Mouse (Mus musculus): Measurements from ENCODE around the gene Cs. TPM values are rescaled to one million over a fixed set of nuclear protein-coding genes. Genes with fewer than 3 reads are reported as not detected.
"Not testable (repeated sequence)": the region's sequence is repeated elsewhere in the genome, so short reads cannot be mapped to it uniquely, and the experiment has no call there.

The Cs gene
- total RNA-seq, 2 experiments from 2014 or later, result 403 to 430 TPM

DNA sequence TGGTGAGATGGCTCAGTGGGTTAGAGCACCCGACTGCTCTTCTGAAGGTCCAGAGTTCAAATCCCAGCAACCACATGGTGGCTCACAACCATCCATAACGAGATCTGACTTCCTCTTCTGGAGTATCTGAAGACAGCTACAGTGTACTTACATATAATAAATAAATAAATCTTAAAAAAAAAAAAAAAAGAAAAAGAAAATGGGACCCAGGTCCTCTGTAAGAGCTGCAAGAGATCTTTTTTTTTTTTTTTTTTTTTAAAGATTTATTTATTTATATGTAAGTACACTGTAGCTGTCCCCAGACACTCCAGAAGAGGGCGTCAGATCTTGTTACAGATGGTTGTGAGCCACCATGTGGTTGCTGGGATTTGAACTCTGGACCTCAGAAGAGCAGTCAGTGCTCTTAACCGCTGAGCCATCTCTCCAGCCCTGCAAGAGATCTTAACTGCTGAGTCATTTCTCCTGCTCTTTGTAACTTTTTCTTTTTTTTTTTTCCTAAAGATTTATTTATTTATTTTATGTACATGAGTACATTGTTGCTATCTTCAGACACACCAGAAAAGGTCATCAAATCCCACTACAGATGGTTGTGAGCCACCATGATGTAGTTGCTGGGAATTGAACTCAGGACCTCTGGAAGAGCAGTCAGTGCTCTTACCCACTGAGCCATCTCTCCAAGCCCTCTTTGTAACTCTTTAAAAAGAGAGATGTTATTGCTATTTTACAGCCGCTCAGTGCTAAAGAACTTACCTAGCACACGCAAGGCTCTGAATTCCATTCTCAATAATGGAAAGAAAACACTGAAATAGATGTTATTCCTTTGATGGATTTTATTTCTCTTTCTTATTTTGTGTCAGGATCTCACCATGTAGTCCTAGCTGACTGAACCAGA is 4.9 kb upstream of the Cs start:
- DNase-seq (ENCODE audit: low spot score in 2 of 2), result not testable (repeated sequence)

DNA sequence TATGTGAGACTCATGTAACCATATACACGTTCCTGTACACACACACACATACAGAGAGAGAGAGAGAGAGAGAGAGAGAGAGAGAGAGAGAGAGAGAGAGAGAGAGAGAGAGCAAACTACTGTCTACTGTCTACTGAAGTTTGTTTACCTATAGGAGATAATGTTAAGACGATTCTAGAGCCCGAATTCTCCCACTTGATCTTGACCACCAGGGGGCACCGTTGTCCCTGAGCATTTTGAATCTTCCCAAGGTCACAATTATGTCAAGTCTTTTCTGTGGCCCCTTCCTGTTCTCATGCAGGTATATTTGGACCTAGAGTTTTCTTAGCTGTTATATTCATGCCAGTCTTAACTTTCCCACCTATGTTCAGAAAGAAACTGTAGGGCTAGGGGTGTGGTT is 2.0 kb upstream of the Cs start:
- peak in 1 of 2 experiments; percentile 75 for DNase-seq (ENCODE audit: low spot score in 2 of 2)

DNA sequence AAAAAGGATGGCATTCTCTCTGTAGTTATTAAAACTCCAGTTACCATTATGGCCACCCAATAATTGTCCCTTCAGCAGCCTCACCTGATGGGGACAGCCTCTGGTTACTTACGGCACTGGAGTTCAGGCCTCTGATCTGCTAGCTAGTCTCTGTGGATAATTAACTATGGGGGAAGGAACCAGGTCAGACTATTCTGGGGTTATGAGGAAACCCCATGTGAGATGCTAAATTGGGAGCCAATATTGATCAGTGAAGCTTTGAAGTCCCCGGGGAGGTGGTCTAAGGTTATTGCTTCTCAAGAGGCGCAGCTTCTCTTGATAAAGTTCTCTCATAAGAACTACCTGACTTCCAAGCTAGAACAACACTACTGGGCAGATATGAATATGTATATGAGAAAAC is 1.3 kb upstream of the Cs start:
- DNase-seq (ENCODE audit: low spot score in 2 of 2), result no peak

DNA sequence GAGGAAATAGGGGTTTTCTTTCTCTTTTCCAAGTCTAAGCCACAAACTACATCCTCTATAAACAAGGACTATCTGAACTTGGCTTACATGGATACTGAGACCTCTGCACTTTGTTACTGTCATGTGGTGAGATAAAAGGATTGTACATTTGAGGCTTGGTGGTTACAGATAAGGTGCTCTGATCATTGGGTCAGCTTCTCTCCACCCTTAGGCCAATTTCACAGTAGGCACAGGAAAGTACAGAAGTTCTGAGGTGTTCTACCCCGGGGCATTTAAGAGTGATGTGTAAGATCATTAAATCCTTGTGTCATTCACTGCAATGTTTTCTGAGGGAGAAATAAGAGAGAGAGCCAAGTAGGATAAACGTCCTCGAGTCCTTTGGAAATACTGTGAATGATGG is 937 bp upstream of the Cs start:
- DNase-seq (ENCODE audit: low spot score in 2 of 2), result no peak

DNA sequence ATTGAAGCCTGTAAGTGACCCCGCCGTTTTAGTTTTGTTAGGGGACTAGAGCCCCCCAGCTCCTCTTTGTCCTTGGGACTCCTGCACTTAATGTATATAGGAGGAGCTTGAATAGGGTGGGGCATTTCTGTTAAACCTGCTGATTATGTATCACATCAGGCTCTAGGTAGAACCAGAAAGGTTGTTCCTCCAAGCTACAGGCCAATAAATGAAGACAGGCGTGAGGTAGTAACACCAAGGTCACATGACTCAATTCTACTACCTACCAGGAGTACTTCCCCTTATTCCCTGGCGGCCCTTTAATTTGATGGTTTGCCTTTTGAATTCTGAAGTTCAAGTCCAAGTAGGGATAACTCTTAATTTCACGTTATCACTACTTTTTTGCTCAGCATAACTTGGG is 881 bp downstream of the Cs start:
- DNase-seq (ENCODE audit: low spot score in 2 of 2), result no peak

DNA sequence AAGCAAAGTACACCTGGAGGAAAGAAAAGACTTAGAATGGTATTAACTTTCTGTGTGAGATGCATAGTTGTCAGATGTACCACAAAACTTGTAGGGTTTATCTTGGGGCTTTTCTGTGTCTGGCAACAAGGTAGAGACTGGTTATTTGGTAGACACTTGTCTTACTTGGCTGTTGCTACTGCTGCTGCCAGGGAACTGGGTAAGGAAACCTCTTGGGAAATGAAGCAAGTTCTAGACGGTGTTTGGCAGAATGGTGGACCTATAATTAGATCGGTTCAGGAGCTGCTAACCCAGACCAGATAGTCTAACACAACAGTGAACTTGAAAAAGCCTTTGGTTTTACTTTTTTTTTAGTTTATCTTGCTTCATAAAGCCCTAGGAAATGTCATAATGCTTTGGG is 1.4 kb downstream of the Cs start:
- no peak for DNase-seq (ENCODE audit: low spot score in 2 of 2)

DNA sequence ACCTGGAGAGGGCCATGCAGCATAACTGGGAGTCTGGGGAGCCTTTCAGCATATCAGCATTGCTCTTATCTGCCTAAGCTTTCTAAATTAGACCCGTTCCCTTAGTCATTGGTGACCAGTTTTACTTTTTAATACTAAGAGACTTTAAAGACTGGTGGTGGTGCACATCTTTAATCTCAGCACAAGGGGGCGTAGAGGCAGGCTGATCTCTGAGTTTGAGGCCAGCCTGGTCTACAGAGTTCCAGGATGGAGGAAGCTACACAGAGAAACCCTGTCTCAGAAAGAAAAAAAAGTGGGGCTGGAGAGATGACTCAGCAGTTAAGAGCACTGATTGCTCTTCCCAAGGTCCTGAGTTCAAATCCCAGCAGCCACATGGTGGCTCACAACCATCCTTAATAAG is 2.7 kb downstream of the Cs start:
- no peak for DNase-seq (ENCODE audit: low spot score in 2 of 2)

DNA sequence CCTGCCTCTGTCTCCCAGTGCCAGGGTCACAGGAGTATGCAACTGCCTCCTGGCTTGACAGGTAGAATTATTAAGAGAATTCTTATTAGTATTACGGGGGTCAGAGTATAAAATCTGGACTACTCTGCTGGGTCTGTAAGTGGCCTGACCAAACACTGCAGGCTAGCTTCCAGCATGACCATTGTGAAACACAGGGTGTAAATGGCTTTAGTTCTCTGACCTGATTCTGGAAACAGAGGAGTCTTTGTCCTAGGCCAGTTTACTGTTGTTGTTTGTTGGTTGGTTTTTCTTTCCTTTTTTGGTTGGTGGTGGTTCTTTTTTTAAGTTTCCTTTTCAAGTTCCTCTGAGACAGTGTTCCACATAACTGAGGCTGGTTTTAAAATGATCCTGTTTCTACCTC is 5.9 kb downstream of the Cs start:
- no peak for DNase-seq (ENCODE audit: low spot score in 2 of 2)

DNA sequence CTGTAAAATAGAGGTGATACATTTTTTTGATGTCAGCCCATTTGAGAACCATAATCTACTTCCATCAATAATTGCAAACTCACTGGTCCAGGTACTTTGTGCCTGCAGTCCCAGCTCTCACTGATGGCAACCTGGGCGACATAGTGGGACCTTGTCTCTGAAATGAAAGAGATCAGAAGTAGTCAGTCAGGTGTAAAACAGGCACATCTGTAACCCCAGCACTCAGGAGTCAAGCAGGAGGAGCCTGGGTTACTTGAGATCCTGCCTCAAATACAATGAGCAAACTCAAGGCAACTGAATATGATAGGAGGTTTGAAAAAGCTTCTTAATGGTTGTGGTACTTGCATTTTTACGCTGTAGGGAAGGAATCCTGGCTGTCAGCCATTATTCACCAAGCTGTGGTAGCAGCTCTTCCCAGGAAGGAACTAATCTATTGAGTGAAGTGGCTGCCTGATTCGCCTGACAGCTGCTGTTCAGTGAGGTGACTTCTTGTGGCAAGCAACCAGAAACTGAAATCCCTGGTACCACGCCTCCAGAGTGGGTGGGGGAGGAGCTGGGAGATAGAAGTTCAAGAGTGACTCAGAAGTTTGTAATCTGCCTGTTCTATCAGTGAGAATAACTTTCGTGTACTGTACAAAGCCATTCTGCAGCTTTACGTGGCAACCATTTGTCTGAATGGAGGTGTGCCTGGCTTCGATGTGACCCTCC is 7.2 kb downstream of the Cs start:
- peak in 1 of 2 experiments; percentile 67 for DNase-seq (ENCODE audit: low spot score in 2 of 2)

DNA sequence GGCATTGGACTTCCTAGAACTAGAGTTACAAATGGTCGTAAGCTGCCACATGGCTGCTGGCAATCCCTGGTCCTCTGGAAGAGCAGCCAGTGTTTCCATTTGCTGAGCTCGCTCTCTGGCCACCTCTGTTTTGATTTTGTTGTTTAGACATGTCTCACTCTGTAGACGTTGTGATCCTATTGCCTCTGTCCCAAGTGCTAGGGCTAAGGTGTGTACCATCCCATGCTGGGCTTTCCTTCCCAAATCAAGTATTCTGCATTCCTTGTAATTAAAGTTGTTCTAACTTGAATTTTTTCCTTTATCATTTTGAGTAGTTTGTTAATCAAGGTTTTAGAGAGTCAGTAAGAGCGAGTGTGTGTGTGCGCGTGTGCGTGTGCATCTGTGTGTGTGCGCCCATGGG is 10.0 kb downstream of the Cs start:
- no peak for DNase-seq (ENCODE audit: low spot score in 2 of 2)

DNA sequence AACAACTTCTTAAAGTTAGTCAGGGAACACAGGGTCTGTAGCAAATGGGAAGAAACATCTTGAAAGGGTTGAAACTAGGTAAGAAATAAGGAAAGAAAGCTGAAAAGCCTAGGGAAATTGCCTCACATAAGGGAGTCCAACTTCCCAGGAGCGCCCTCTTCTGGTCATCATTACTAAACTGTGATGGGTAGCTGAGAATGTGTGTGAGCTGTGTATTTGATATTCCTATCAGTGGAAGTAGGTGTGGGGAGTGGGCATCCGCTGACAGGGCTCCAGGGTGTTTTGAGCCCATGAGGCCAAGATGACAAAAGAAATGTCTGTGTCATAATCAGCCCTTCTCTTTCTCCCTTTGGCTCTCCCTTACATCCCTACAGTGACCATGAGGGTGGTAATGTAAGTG is 21.3 kb downstream of the Cs start:
- DNase-seq (ENCODE audit: low spot score in 2 of 2), result peak in 1 of 2 experiments; percentile 58

DNA sequence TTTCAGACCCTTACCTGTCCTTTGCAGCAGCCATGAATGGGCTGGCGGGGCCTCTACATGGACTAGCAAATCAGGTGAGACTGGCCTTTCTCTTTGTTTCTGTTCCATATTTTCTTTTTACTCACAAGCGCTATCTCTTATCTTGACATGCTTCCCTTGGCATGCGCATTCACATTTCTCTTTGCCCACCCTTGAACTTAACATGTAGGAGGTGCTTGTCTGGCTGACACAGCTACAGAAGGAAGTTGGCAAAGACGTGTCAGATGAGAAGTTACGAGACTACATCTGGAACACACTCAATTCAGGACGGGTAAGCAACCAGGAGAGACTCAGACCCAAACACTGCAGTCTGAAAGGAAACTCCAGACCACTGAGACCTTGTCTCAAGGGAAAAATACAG is 21.7 kb downstream of the Cs start:
- no peak for DNase-seq (ENCODE audit: low spot score in 2 of 2)

DNA sequence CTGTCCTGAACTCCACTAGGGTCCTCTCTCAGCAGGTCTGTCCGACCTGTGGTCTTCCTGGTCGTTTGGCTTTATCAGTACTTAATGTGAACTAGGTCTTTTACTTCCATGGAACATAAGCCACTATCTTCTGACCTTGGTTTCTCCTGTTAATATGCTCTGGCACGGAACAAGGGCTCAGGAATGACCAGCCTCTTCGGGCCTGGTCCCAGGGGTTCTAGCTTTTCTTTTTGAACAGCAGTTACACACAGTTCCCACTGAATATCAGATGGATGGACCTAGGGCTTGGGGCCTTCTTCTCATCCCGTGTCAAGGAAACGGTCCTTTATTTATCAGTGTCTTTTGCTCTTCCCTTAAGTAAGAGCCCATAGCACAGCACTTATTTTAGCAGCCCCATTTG is 24.3 kb downstream of the Cs start:
- no peak for DNase-seq (ENCODE audit: low spot score in 2 of 2)

DNA sequence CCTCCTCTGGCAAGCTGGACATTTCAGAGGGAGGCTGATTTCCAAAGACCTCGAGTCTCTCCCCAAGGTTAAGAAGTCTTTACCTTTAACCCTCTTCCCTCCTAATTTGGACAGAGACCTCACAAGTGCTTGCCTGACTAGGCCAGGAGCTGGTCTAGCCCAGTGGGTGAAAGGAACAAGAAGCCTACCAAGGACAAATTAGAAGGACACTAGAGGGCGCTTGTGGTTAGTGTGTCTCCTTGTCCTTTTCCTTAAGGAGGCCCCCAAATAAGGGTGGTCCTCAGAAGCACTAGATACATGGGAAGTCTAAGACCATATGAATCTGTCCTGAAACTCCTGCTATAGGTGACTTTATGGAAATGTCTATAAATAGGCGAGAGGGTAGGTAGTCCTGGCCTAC is 25.0 kb downstream of the Cs start:
- no peak for DNase-seq (ENCODE audit: low spot score in 2 of 2)

DNA sequence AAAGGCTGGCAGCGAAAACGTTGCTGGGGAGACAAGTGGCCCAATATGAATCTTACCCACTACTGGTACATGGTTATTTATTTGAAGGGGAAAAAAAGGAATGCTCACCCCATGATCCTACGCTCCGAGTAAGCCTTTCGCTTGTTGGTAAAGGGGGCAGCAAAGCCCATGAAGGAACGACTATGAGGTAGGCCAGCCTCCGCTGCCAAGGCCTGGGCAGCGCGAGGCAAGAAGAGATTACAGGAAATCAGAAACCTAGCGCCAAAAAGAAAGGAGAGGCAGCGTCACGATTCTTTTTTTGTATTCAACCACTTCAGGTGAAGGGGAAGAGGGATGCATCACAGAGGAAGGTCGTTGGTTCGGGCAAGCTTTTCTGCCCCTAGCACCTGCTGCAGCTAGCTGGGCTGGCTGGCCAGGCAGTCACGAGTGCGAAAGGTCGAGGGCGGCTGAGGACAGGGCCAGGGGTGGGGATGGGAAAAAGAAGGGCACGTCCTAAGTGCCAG is 30.4 kb downstream of the Cs start:
- DNase-seq (ENCODE audit: low spot score in 2 of 2), result no peak

DNA sequence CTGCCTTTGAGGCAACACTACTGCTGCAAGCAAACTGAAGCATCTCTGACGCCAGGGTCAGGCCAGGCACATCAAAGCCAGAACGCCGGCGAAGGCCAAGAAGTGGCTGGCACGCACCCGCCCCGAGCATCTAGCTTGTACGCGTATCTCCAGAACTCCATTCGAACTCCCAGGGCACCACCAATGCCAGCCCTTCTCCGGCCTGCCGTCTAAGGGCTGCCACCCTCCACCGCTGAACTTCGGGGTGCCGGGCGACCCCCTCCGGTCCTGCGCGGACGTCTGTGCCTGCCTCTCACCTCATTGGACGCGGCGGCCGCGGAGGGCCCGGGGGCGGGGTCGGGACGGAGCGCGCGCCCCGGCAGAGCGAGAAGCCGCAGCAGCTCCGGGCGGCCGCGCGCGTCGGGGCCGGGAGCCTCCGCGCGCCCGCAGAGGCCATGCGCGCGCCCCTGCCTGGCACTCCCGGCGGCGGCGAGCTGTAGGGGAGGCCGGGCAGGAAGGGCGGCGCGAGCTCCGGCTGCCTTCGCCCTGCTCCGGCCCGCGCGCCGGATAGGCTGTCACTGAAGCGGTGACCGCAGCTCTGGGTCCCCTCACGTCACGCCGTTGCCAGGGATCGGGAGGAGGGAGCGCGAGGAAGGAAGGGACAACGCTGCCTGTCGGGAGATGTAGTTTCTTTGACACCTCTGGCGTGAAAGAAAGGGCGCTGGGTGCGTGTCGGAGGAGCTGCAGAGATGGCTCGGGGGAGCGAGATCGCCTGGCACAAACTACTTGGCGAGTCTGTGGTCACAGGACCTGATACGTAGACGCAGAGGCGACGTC is 31.1 kb downstream of the Cs start, which contains the start of gene Coq10a:
TSS of gene Coq10a (minus strand) at position 596 of the 816 bp plus-strand sequence.
- DNase-seq (ENCODE audit: low spot score in 2 of 2), result peak; percentile 86 to 87

DNA sequence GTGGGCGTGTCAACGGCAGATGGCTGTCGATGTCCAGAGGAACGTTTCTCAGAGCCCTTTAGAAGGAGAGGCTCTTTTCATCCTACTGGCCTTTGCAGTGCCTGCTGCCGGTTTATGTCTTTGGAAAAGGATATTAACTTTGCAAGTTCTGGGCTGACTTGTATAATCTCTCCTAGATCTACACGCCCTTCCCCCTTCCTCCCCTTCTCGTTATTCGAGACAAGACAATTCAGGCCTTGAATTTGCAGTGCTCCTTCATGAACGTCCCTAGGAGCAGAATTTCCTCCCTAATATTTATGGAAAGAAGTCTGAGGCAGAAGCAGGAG is 31.6 kb downstream of the Cs start:
- DNase-seq (ENCODE audit: low spot score in 2 of 2), result peak in 1 of 2 experiments; percentile 5

DNA sequence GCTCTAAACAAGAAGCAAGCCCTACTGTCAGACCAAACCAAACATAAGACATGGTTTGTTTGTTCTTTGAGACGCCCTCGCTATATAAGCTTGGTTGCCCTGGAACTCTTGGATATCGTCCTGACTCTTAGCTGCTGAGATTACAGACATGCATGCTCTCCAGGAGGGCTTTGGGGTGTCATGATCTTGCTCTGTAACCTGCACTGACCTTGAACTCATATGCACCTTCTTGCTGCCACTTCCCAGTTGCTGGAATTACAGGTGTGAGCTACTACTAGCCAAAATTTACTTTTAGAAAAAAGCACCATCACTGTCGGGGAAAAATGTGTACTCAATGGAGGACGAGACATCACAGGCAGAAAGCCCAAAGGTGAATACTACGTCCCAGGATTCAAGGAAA is 32.1 kb downstream of the Cs start:
- DNase-seq (ENCODE audit: low spot score in 2 of 2), result no peak

DNA sequence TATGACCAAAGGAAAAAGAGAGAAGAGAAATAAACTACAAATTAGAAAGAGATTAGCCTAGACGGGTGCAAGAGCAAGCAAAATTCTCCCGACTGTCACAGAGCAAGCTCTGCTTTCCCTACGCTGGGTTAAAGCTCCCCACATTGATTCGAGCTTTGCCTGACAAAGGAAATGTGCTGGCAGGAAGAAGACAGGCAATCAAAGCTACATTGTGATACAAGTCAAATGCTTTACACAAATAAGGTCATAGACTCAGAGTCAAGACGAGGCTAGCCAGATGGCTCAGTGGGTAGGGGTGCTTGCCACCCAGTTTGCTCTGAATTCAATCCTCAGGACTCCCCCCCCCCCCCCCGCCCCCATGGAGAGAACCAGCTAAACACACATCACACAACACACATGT is 32.5 kb downstream of the Cs start:
- DNase-seq (ENCODE audit: low spot score in 2 of 2), result no peak

DNA sequence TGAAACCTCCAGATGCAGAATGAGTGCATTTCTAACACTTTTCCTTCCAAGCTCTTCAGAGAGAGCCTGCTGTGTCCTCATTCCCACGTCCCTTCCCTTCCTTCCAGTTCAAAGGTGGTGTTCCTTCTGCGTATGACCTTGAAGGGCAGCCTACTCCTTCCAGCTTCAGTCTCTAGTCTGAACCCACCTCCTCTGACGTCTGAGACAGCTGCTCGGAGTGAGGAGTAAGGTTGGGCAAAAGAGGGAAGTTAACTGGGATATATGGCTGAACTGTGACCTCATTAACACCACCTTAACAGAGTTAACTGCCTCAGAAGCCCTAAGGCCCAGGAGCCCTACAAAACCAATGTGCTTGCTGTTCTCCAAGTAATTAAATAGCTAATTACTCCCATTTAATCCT is 33.1 kb downstream of the Cs start:
- no peak for DNase-seq (ENCODE audit: low spot score in 2 of 2)

DNA sequence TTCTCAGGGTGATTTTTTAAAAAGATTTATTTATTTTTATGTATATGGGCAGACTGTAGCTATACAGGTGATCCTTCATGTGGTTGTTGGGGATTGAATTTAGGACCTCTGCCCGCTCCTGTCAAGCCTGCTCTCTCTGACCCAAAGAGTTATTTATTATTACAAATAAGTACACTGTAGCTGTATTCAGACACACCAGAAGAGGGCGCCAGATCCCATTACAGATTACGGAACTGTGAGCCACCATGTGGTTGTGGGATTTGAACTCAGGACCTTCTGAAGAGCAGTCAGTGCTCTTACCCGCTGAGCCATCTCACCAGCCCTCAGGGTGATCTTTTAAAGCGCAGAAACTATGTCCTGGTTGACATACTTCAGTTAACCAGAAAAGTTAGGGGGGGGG is 34.6 kb downstream of the Cs start:
- no peak for DNase-seq (ENCODE audit: low spot score in 2 of 2)
